Mouse (Mus musculus) heart, postnatal 0 days (tissue): ENCODE measurements around the gene Cpeb1.

Source experiments
- CTCF ChIP-seq: IDR thresholded peaks from 2 replicates; pipeline ENCODE4 v1.5.1; 2016; ENCODE audit warnings: antibody characterized with exemption, control low read depth, low read depth
- EP300 ChIP-seq: IDR thresholded peaks from 2 replicates; pipeline ENCODE4 v1.6.1; 2016; ENCODE audit warnings: antibody characterized with exemption, low read depth

- TF ChIP-seq CTCF (no peak), EP300 (no peak)
Observed at GRCm38 (mm10) chr7:81301323-81301722, 153.9 kb downstream of the Cpeb1 start.
